In the genomic region with DNA sequence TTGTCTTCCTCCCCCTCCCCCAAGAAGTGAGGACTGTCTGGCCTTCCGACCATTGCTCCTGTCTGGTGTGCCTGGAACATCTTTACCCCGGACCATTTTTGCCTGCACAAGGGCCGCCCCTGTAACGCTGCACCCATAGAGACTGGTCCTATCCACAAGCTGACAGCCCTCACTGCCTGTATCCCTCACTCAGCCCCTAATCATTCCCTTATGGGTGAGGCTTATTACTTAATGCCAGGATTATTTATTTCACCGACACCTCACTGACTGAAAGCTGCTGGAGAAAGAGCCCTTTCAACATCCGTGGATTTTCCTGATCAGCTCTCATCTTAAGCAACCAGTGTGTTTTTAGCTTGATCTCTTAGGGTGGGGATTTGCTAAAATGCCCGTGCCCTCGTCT, we compare ENCODE assay signal across 17 mouse cellular contexts. TPM values are rescaled to one million over a fixed set of nuclear protein-coding genes. Genes with fewer than 3 reads are reported as not detected.
DNase-seq lines count a peak whose midpoint lies in the region; ATAC-seq lines count a peak whose summit lies in the region.
"Had no signal": no experiment of that assay in that cellular context is flagged by ENCODE, and none has a peak within 500 bp of the region (broad histone marks: within the 10 kb centered on the region; RNA-seq: fewer than 3 reads in every experiment).

No protein-coding gene starts in this region.

- H3K27ac ChIP-seq in heart, embryonic 11.5 days (ENCODE audit: low read depth, low read length), result peak overlapping the region; percentile 8
- peak overlapping the region; percentile 56; the same call in 1 of the 2 replicates for H3K27ac ChIP-seq in kidney, embryonic 14.5 days (ENCODE audit: low read depth, low read length)
- peak overlapping the region; percentile 15 for H3K27ac ChIP-seq in neural tube, embryonic 13.5 days (replicated peaks)
- no peak overlapping the region for H3K27ac ChIP-seq in liver, embryonic 11.5 days (ENCODE audit: low read depth, low read length)
- H3K27ac ChIP-seq: forebrain, embryonic 15.5 days; liver, embryonic 13.5 days had no signal

- no peaks in the 10 kb centered on the region for H3K27me3 ChIP-seq in heart, embryonic 11.5 days (ENCODE audit: control insufficient read depth, insufficient read depth, low read length)
- no peaks in the 10 kb centered on the region for H3K27me3 ChIP-seq in kidney, embryonic 14.5 days (ENCODE audit: control insufficient read depth, insufficient read depth, low read length)
- H3K27me3 ChIP-seq in neural tube, embryonic 13.5 days, result no peaks in the 10 kb centered on the region
- H3K27me3 ChIP-seq in liver, embryonic 11.5 days (replicated peaks; ENCODE audit: control insufficient read depth, insufficient read depth, low read length), result no peaks in the 10 kb centered on the region; the same call in 1 of the 2 replicates
- H3K27me3 ChIP-seq: forebrain, embryonic 15.5 days had no signal

- H3K4me1 ChIP-seq in heart, embryonic 11.5 days (ENCODE audit: control insufficient read depth, insufficient read depth, low read length), result peaks cover 44% of the 10 kb centered on the region
- peaks cover 53% of the 10 kb centered on the region for H3K4me1 ChIP-seq in kidney, embryonic 14.5 days (ENCODE audit: control insufficient read depth, insufficient read depth, low read length)
- H3K4me1 ChIP-seq in neural tube, embryonic 13.5 days (replicated peaks), result peaks cover 52% of the 10 kb centered on the region
- no peaks in the 10 kb centered on the region for H3K4me1 ChIP-seq in liver, embryonic 11.5 days (replicated peaks; ENCODE audit: control insufficient read depth, insufficient read depth, low read length)
- H3K4me1 ChIP-seq: liver, embryonic 13.5 days; megakaryocyte, embryonic 14.5 days had no signal

- no peak overlapping the region for H3K4me3 ChIP-seq in heart, embryonic 11.5 days (ENCODE audit: low read depth, low read length)
- no peak overlapping the region for H3K4me3 ChIP-seq in kidney, embryonic 14.5 days (ENCODE audit: low read length)
- no peak overlapping the region for H3K4me3 ChIP-seq in neural tube, embryonic 13.5 days
- no peak overlapping the region for H3K4me3 ChIP-seq in liver, embryonic 11.5 days (ENCODE audit: low read depth, low read length)
- H3K4me3 ChIP-seq: forebrain, embryonic 15.5 days; liver, embryonic 13.5 days; megakaryocyte, embryonic 14.5 days had no signal

- H3K9ac ChIP-seq in heart, embryonic 11.5 days (ENCODE audit: low read depth, low read length), result no peak overlapping the region
- H3K9ac ChIP-seq in kidney, embryonic 14.5 days (ENCODE audit: low read depth, low read length), result no peak overlapping the region
- peak overlapping the region; percentile 1 for H3K9ac ChIP-seq in neural tube, embryonic 13.5 days
- no peak overlapping the region for H3K9ac ChIP-seq in liver, embryonic 11.5 days (ENCODE audit: low read depth, low read length)
- H3K9ac ChIP-seq: forebrain, embryonic 15.5 days; liver, embryonic 13.5 days had no signal

- no peak for DNase-seq in heart, adult 8-10 months (ENCODE audit: low spot score)
- no peak for DNase-seq in kidney, adult 11 months
- no peak for DNase-seq in neural tube, embryonic 10.5 days (ENCODE audit: extremely low spot score, low spot score)
- no peak for DNase-seq in liver, embryonic 11.5 days (ENCODE audit: low spot score)
- no peak for DNase-seq in cerebellum, adult 8-10 months
- DNase-seq: B cell, adult 2 months; layer of hippocampus, postnatal 36 days; liver, embryonic 13.5 days; right cerebral cortex, postnatal 25 days; thymus, postnatal 25 days had no signal

- H3K4me2 ChIP-seq in heart, embryonic 11.5 days, result no peak overlapping the region
- H3K4me2 ChIP-seq in kidney, embryonic 14.5 days (replicated peaks; ENCODE audit: low read depth, low read length), result no peak overlapping the region
- no peak overlapping the region for H3K4me2 ChIP-seq in neural tube, embryonic 13.5 days
- no peak overlapping the region for H3K4me2 ChIP-seq in liver, embryonic 11.5 days
- H3K4me2 ChIP-seq: forebrain, embryonic 15.5 days; liver, embryonic 13.5 days had no signal

- no peaks in the 10 kb centered on the region for H3K36me3 ChIP-seq in heart, embryonic 11.5 days (ENCODE audit: control insufficient read depth, insufficient read depth, low read length)
- H3K36me3 ChIP-seq in kidney, embryonic 14.5 days (ENCODE audit: control insufficient read depth, insufficient read depth, low read length), result no peaks in the 10 kb centered on the region
- H3K36me3 ChIP-seq in neural tube, embryonic 13.5 days, result no peaks in the 10 kb centered on the region
- no peaks in the 10 kb centered on the region for H3K36me3 ChIP-seq in liver, embryonic 11.5 days (ENCODE audit: control insufficient read depth, insufficient read depth, low read length)
- H3K36me3 ChIP-seq: forebrain, embryonic 15.5 days; liver, embryonic 13.5 days had no signal

- no peaks in the 10 kb centered on the region for H3K9me3 ChIP-seq in heart, embryonic 11.5 days (replicated peaks; ENCODE audit: control insufficient read depth, low read length)
- no peaks in the 10 kb centered on the region for H3K9me3 ChIP-seq in kidney, embryonic 14.5 days (ENCODE audit: control insufficient read depth, low read length)
- H3K9me3 ChIP-seq in neural tube, embryonic 13.5 days, result 0 out of 2 replicates have a peak, but pooled peaks cover 2% of the 10 kb centered on the region
- H3K9me3 ChIP-seq in liver, embryonic 11.5 days (ENCODE audit: control insufficient read depth, low read length), result no peaks in the 10 kb centered on the region
- H3K9me3 ChIP-seq: forebrain, embryonic 15.5 days; liver, embryonic 13.5 days had no signal

- WGBS in heart, embryonic 11.5 days (ENCODE audit: insufficient replicate concordance), result 63% methylated on average over 8 of the region's 8 CpGs
- 49% methylated on average over 8 of the region's 8 CpGs for WGBS in kidney, embryonic 14.5 days
- WGBS in neural tube, embryonic 13.5 days, result 65% methylated on average over 8 of the region's 8 CpGs
- WGBS in liver, embryonic 11.5 days, result 69% methylated on average over 8 of the region's 8 CpGs

- ATAC-seq in heart, embryonic 11.5 days (replicated peaks; ENCODE audit: insufficient number of reproducible peaks, low FRiP score, low TSS enrichment), result 0 out of 2 replicates have a peak, but pooled peaks have one; percentile 9
- no peak; the same call in 1 of the 2 replicates for ATAC-seq in kidney, embryonic 14.5 days (ENCODE audit: low FRiP score, low TSS enrichment)
- ATAC-seq in neural tube, embryonic 13.5 days (ENCODE audit: low read depth), result no peak
- ATAC-seq in liver, embryonic 11.5 days (replicated peaks; ENCODE audit: low FRiP score), result no peak
- ATAC-seq: forebrain, embryonic 15.5 days had no signal

RNA-seq across cellular contexts. Expression of gene Spsb4, which starts 55.9 kb away (rescaled TPM):
- 42.0 and 48.3 TPM in 2 replicates for polyA plus RNA-seq in heart, embryonic 11.5 days (2014; fragmentation: Nextera tagmentation; extraction: Ambion mirVana)
- total RNA-seq in heart, adult 8-10 months (2022), result 1 to 10 TPM; 3.3 to 4.9 (median 4.3) TPM
- 42.0 and 55.6 TPM in 2 replicates for polyA plus RNA-seq in kidney, embryonic 14.5 days (2014; fragmentation: Nextera tagmentation; extraction: Ambion mirVana)
- polyA plus RNA-seq in neural tube, embryonic 13.5 days (2015; fragmentation: Nextera tagmentation; extraction: Ambion mirVana), result 59.6 and 62.4 TPM in 2 replicates
- polyA plus RNA-seq in liver, embryonic 11.5 days (2014; fragmentation: Nextera tagmentation; extraction: Ambion mirVana), result 6.8 and 8.1 TPM in 2 replicates
- total RNA-seq: MEL; neutrophil, adult 5-6 weeks had no signal
